Mouse (Mus musculus) kidney, embryonic 15.5 days (tissue): ENCODE data around the gene Dlst. TPM values are rescaled to one million over a fixed set of nuclear protein-coding genes. Genes with fewer than 3 reads are reported as not detected.

Experiments used
- ATAC-seq: fragments of 200-750 bp; cut with Nextera tagmentation; replicated peaks from 2 replicates; pipeline ENCODE4 v1.8.0; 2017; ENCODE audit warnings: moderate TSS enrichment; ENCODE audit not compliant: low FRiP score
- H3K27ac ChIP-seq: fragments of 300-500 bp; sonication (generic); 2 replicates; pipeline ENCODE4 v1.5.1; 2015; ENCODE audit warnings: mild to moderate bottlenecking, inconsistent platforms
- H3K27me3 ChIP-seq: fragments of 300-500 bp; sonication (generic); 2 replicates; pipeline ENCODE4 v1.6.1; 2015; ENCODE audit warnings: inconsistent platforms
- H3K36me3 ChIP-seq: fragments of 300-500 bp; sonication (generic); 2 replicates; pipeline ENCODE4 v1.6.1; 2015; ENCODE audit warnings: inconsistent platforms
- H3K4me1 ChIP-seq: fragments of 300-500 bp; sonication (generic); 2 replicates; pipeline ENCODE4 v1.6.1; 2015; ENCODE audit warnings: inconsistent platforms
- H3K4me2 ChIP-seq: fragments of 300-500 bp; sonication (generic); 2 replicates; pipeline ENCODE4 v1.6.1; 2015; ENCODE audit warnings: moderate library complexity, mild to moderate bottlenecking, inconsistent platforms
- H3K4me3 ChIP-seq: fragments of 300-500 bp; sonication (generic); replicated peaks from 2 replicates; pipeline ENCODE4 v1.5.1; 2015; ENCODE audit warnings: mild to moderate bottlenecking, inconsistent platforms
- H3K9ac ChIP-seq: fragments of 300-500 bp; sonication (generic); 2 replicates; pipeline ENCODE4 v1.6.1; 2015; ENCODE audit warnings: mild to moderate bottlenecking, inconsistent platforms
- H3K9me3 ChIP-seq: fragments of 300-500 bp; sonication (generic); replicated peaks from 2 replicates; pipeline ENCODE4 v1.6.1; 2016; ENCODE audit warnings: inconsistent platforms
- WGBS: fragments of 180-500 bp; shearing (Covaris S2); methylation state at CpG from one replicate; pipeline ENCODE4 v1.1.7; 2015; ENCODE audit warnings: mixed read lengths; 5-methylcytosine and 5-hydroxymethylcytosine counted together
- polyA plus RNA-seq: library from polyadenylated mRNA; unstranded; fragments of >200 nt; fragmentation: Nextera tagmentation; extraction: Ambion mirVana; gene quantifications from 2 replicates; pipeline ENCODE4 v1.2.1, GENCODE M21; 2015

Gene Dlst
- polyA plus RNA-seq, 1 experiment from 2014 or later, result 123 TPM

- ATAC-seq, result 0 out of 2 replicates have a peak, but pooled peaks have one; percentile 30
- H3K4me2 ChIP-seq, result peak overlapping the region; percentile 78
- no peaks in the 10 kb centered on the region for H3K36me3 ChIP-seq
- no peaks in the 10 kb centered on the region for H3K9me3 ChIP-seq
- peak overlapping the region; percentile 50 for H3K27ac ChIP-seq
- 2% methylated on average over 31 of the region's 32 CpGs for WGBS
- H3K9ac ChIP-seq, result peak overlapping the region; percentile 49
- peaks cover 24% of the 10 kb centered on the region for H3K27me3 ChIP-seq
- H3K4me1 ChIP-seq, result peaks cover 56% of the 10 kb centered on the region
- peak overlapping the region; percentile 45 for H3K4me3 ChIP-seq
Measured at GRCm38 (mm10) chr12:85176846-85177523, 66.4 kb downstream of the Dlst start.

DNA sequence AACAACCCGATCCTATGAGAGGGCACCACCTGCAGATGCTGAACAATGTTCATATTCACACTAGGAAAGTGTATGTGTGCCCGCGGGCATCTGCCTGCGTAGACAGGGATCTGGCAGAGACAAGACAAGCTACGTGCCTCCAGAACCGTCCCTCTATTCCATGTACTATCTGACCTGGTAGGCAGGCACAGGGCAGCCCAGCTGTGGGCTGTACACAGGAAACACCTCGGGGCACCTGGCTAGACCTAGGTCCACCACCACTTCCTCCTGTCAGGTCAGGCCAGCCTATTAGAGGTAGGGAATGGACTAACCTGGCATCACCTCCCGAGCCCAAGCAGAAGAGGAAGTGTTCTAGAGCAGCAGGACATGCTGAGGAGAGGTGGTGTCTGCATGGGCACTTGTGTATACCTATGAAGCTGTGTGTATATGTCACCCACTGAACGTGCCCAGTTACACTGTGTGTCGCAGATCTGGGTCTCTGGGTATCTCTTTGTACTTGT, 67.2 kb downstream of the Dlst start, which contains the start of gene Pgf:
Gene Pgf (minus strand): TSS at position 51 of the 500 bp plus-strand sequence.
- WGBS, result 67% methylated on average over 10 of the region's 10 CpGs
- Histone ChIP-seq H3K4me3 (peak within 1 kb of the TSS; percentile 45), H3K27ac (peak within 1 kb of the TSS; percentile 50), H3K9me3 (no peaks in the 10 kb centered on the region), H3K4me1 (peaks cover 64% of the 10 kb centered on the region), H3K9ac (peak within 1 kb of the TSS; percentile 49), H3K27me3 (peaks cover 29% of the 10 kb centered on the region), H3K4me2 (peak within 1 kb of the TSS; percentile 78), H3K36me3 (no peaks in the 10 kb centered on the region)
- ATAC-seq, result no peak

- no peak overlapping the region for H3K27ac ChIP-seq
- no peak for ATAC-seq
- no peak overlapping the region for H3K9ac ChIP-seq
- H3K36me3 ChIP-seq, result no peaks in the 10 kb centered on the region
- WGBS, result 62% methylated on average over 2 of the region's 2 CpGs
- peaks cover 68% of the 10 kb centered on the region for H3K4me1 ChIP-seq
- peaks cover 32% of the 10 kb centered on the region for H3K27me3 ChIP-seq
- H3K9me3 ChIP-seq, result no peaks in the 10 kb centered on the region
- no peak overlapping the region for H3K4me3 ChIP-seq
- H3K4me2 ChIP-seq, result no peak overlapping the region
Measured at GRCm38 (mm10) chr12:85178294-85178693, 67.7 kb downstream of the Dlst start.

DNA sequence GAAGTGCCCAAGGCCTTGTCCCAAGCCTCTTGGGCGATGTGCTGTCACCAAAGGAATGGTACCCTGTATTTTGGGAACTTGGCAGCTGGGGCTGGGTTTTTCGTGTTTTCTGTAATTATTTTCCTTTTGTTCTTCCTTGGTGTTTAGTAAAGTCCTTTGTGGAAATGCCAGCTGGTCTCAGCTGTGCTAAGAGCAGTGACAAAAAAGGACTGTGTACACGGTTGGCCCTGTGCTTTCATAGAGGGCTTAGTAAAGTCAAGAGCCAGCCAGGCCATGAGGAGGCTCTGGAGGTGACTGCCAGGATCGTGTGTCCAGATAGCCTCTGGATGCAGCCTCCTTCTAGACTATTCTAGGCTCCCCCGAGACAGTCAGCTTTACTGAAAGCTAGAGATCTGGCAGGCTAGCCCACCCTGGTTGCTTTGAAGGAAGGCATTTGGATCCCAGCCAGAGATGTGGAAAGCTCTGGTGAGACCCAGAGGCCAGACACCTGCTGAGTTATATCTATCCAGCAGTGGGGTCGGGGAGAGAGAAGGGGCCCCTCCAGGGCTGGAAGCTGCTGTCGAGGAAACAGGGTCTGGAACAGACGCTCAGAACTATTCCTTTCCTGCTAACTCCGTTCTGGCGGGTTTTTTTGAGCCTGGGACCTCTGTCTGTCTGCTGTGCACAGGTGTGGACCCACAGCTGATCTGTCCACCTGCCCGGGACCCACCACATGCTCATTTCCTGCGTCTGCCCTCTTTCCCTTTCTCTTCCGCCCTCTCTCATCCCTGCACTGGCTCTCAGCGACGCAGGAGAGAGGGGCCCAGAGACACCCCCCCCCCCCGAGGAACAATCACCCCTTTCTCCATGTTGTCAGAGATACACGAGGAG, 71.1 kb downstream of the Dlst start:
- H3K36me3 ChIP-seq, result no peaks in the 10 kb centered on the region
- H3K4me2 ChIP-seq, result peak overlapping the region; percentile 18
- no peak overlapping the region for H3K4me3 ChIP-seq
- 30% methylated on average over 15 of the region's 17 CpGs for WGBS
- peaks cover 41% of the 10 kb centered on the region for H3K4me1 ChIP-seq
- H3K9ac ChIP-seq, result 0 out of 2 replicates have a peak overlapping the region, but pooled peaks have one; percentile 6
- no peak; the same call in 1 of the 2 replicates for ATAC-seq
- H3K27me3 ChIP-seq, result peaks cover 32% of the 10 kb centered on the region
- H3K27ac ChIP-seq, result no peak overlapping the region
- H3K9me3 ChIP-seq, result no peaks in the 10 kb centered on the region

DNA sequence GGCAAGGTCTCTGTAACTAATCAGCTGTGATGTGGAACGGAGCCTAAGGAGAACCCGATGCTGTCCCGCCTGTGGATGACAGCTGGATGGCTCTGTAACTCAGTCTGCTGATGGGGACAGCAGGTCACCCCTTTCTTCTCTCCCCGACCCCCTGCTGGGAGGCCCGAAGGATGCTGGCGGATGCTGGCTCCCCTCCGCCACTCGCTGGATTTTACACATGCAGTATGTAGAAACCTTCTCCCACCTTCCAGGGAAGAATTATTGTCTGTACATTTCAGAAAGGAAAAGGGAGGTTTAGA, 71.7 kb downstream of the Dlst start:
- Histone ChIP-seq H3K9me3 (no peaks in the 10 kb centered on the region), H3K4me2 (peak overlapping the region; percentile 18), H3K27ac (no peak overlapping the region), H3K9ac (0 out of 2 replicates have a peak overlapping the region, but pooled peaks have one; percentile 6), H3K36me3 (no peaks in the 10 kb centered on the region), H3K4me3 (no peak overlapping the region), H3K4me1 (peaks cover 35% of the 10 kb centered on the region), H3K27me3 (peaks cover 31% of the 10 kb centered on the region)
- 6% methylated on average over 8 of the region's 8 CpGs for WGBS
- ATAC-seq, result no peak; the same call in 1 of the 2 replicates

GRCm38 (mm10) chr12:85182898-85183297, 72.3 kb downstream of the Dlst start:
- no peak overlapping the region for H3K9ac ChIP-seq
- no peak overlapping the region for H3K27ac ChIP-seq
- H3K27me3 ChIP-seq, result peaks cover 26% of the 10 kb centered on the region; the same call in 1 of the 2 replicates
- H3K4me2 ChIP-seq, result no peak overlapping the region
- ATAC-seq, result no peak
- H3K4me3 ChIP-seq, result no peak overlapping the region
- no peaks in the 10 kb centered on the region for H3K36me3 ChIP-seq
- WGBS, result 61% methylated on average over 5 of the region's 5 CpGs
- H3K4me1 ChIP-seq, result peaks cover 29% of the 10 kb centered on the region
- H3K9me3 ChIP-seq, result no peaks in the 10 kb centered on the region

GRCm38 (mm10) chr12:85184118-85184517, 73.5 kb downstream of the Dlst start:
- Histone ChIP-seq H3K4me2 (no peak overlapping the region), H3K9ac (no peak overlapping the region), H3K27ac (no peak overlapping the region), H3K4me1 (peaks cover 21% of the 10 kb centered on the region), H3K9me3 (no peaks in the 10 kb centered on the region), H3K27me3 (peaks cover 20% of the 10 kb centered on the region; the same call in 1 of the 2 replicates), H3K36me3 (no peaks in the 10 kb centered on the region), H3K4me3 (no peak overlapping the region)
- WGBS, result 53% methylated on average over 5 of the region's 5 CpGs
- ATAC-seq, result no peak

Other genes with a start within 250 kb of the Dlst start
- 0.50 and 0.62 TPM in 2 replicates for gene Ltbp2, start 234.3 kb upstream of the Dlst start, polyA plus RNA-seq
- 137 and 162 TPM in 2 replicates for gene Fcf1, start 139.9 kb upstream of the Dlst start, polyA plus RNA-seq
- gene Arel1, start 139.9 kb upstream of the Dlst start, polyA plus RNA-seq, result 11.7 and 13.7 TPM in 2 replicates
- gene Ylpm1, start 114.5 kb upstream of the Dlst start, polyA plus RNA-seq, result 29.8 and 29.9 TPM in 2 replicates
- 3.4 and 4.2 TPM in 2 replicates for gene Prox2, start 74 bp upstream of the Dlst start, polyA plus RNA-seq
- 1.0 and 1.4 TPM in 2 replicates for gene Rps6kl1, start 40.4 kb downstream of the Dlst start, polyA plus RNA-seq
- 15.9 and 18.8 TPM in 2 replicates for gene Pgf, start 67.0 kb downstream of the Dlst start, polyA plus RNA-seq
- gene Eif2b2, start 108.6 kb downstream of the Dlst start, polyA plus RNA-seq, result 98.7 and 105 TPM in 2 replicates
- 8.7 and 9.6 TPM in 2 replicates for gene Mlh3, start 159.8 kb downstream of the Dlst start, polyA plus RNA-seq
- gene Acyp1, start 177.6 kb downstream of the Dlst start, polyA plus RNA-seq, result 59.5 and 65.4 TPM in 2 replicates
- 2.8 and 3.4 TPM in 2 replicates for gene Zc2hc1c, start 177.8 kb downstream of the Dlst start, polyA plus RNA-seq
- 22.3 and 23.0 TPM in 2 replicates for gene Nek9, start 228.5 kb downstream of the Dlst start, polyA plus RNA-seq